Mouse (Mus musculus) bone marrow macrophage, adult 2 months (primary cell): ENCODE measurements at regions not wholly inside any gene's neighbourhood (a gene's known extent, or its start where the extent isn't known, plus 50 kb on each side); places are given as distances from the start of the nearest gene placed in this dataset.
A peak's percentile ranks its signal among the peaks of the same experiment; 100 is the strongest.

Source experiments
- CTCF ChIP-seq: IDR thresholded peaks from 2 replicates; pipeline ENCODE4 v1.5.1; 2012; ENCODE audit warnings: low read depth, mild to moderate bottlenecking, low read length, moderate library complexity
- POLR2A ChIP-seq: IDR thresholded peaks from 2 replicates; pipeline ENCODE4 v1.6.1; 2012; ENCODE audit warnings: mild to moderate bottlenecking, low read depth, low read length, borderline replicate concordance

- TF ChIP-seq POLR2A (no peak), CTCF (peak; percentile 46; the same call in 1 of the 2 replicates)
These were observed 560.1 kb upstream of the Gm19410 start for GRCm38 (mm10) chr8:35205536-35205935.
